Mouse (Mus musculus) CH12.LX (cell line): ENCODE measurements at regions not wholly inside any gene's neighbourhood (a gene's known extent, or its start where the extent isn't known, plus 50 kb on each side); places are given as distances from the start of the nearest gene placed in this dataset.
A peak's percentile ranks its signal among the peaks of the same experiment; 100 is the strongest.

ENCODE experiments used
- DNase-seq: peaks from one replicate; pipeline ENCODE4 v3.0.0-alpha.2; 2013; ENCODE audit errors: extremely low read depth
- H3K27ac ChIP-seq: 2 replicates; pipeline ENCODE4 v1.5.1; 2012; ENCODE audit warnings: low read depth, mild to moderate bottlenecking, control low read depth, moderate library complexity; ENCODE audit not compliant: insufficient read depth
- H3K27me3 ChIP-seq: replicated peaks from 2 replicates; pipeline ENCODE3; 2012; ENCODE audit warnings: inconsistent platforms
- H3K36me3 ChIP-seq, 2 experiments: replicated peaks in 1 of 2; 2 replicates each; pipeline versions ENCODE3 to v1.6.1; 2012; ENCODE audit warnings: inconsistent platforms in 1 of 2, low read length in 1 of 2, mild to moderate bottlenecking in 1 of 2, mixed read lengths in 1 of 2, moderate library complexity in 1 of 2; ENCODE audit not compliant: control insufficient read depth in 1 of 2, insufficient read depth in 1 of 2
- H3K4me1 ChIP-seq, 2 experiments: 2 replicates each; pipeline ENCODE4 v1.6.1; 2012; ENCODE audit warnings: inconsistent platforms in 1 of 2, moderate library complexity in 1 of 2; ENCODE audit not compliant: insufficient read depth in 2 of 2, control insufficient read depth in 1 of 2
- H3K4me2 ChIP-seq: 2 replicates; pipeline ENCODE4 v1.6.1; 2012; ENCODE audit warnings: low read depth, mild to moderate bottlenecking, control low read depth; ENCODE audit not compliant: poor library complexity, insufficient read depth, severe bottlenecking
- H3K4me3 ChIP-seq, 3 experiments: fragments of 150-350 bp in 1 of 3; sonication (generic) in 1 of 3; replicated peaks in 1 of 3; 2 replicates each; pipeline versions ENCODE3 to v1.5.1; 2011 to 2012; ENCODE audit warnings: low read depth in 2 of 3, low read length in 2 of 3, mild to moderate bottlenecking in 2 of 3, moderate library complexity in 2 of 3, control low read depth in 1 of 3, improper control_type of control experiment in 1 of 3, inconsistent platforms in 1 of 3, mixed read lengths in 1 of 3; ENCODE audit not compliant: poor library complexity in 1 of 3
- H3K79me2 ChIP-seq: replicated peaks from 2 replicates; pipeline ENCODE4 v1.6.1; 2012; ENCODE audit warnings: mild to moderate bottlenecking, moderate library complexity; ENCODE audit not compliant: control insufficient read depth, poor library complexity, insufficient read depth, severe bottlenecking; ENCODE audit errors: extremely low read depth
- H3K9ac ChIP-seq: 2 replicates; pipeline ENCODE4 v1.6.1; 2012; ENCODE audit warnings: low read depth, mild to moderate bottlenecking, control low read depth, moderate library complexity; ENCODE audit not compliant: insufficient read depth
- H3K9me3 ChIP-seq: replicated peaks from 2 replicates; pipeline ENCODE3; 2012; ENCODE audit warnings: low read length, inconsistent platforms, mixed read lengths
- CHD1 ChIP-seq: IDR thresholded peaks from 2 replicates; pipeline ENCODE4 v1.6.1; 2012; ENCODE audit warnings: low read depth, low read length, improper control_type of control experiment, inconsistent platforms
- CTCF ChIP-seq, 2 experiments: IDR thresholded peaks in 1 of 2; conservative IDR thresholded peaks in 1 of 2; 2 replicates each; pipeline ENCODE4 v1.5.1; 2011 to 2012; ENCODE audit warnings: low read depth in 2 of 2, low read length in 2 of 2, improper control_type of control experiment in 1 of 2, inconsistent platforms in 1 of 2, mild to moderate bottlenecking in 1 of 2, moderate library complexity in 1 of 2
- E2F4 ChIP-seq: IDR thresholded peaks from 2 replicates; pipeline ENCODE4 v1.6.1; 2011; ENCODE audit warnings: low read depth, low read length, improper control_type of control experiment; ENCODE audit not compliant: insufficient replicate concordance
- EP300 ChIP-seq: IDR thresholded peaks from 2 replicates; pipeline ENCODE4 v1.6.1; 2011; ENCODE audit warnings: low read length, improper control_type of control experiment
- GABPA ChIP-seq: IDR thresholded peaks from 2 replicates; pipeline ENCODE4 v1.6.1; 2012; ENCODE audit warnings: low read depth, low read length, improper control_type of control experiment, inconsistent platforms; ENCODE audit not compliant: insufficient replicate concordance
- JUND ChIP-seq: conservative IDR thresholded peaks from 2 replicates; pipeline ENCODE4 v1.6.1; 2011; ENCODE audit warnings: low read depth, low read length, improper control_type of control experiment
- KAT2A ChIP-seq: IDR thresholded peaks from 2 replicates; pipeline ENCODE4 v1.6.1; 2012; ENCODE audit warnings: low read length, improper control_type of control experiment, inconsistent platforms; ENCODE audit not compliant: insufficient replicate concordance
- MAFK ChIP-seq: IDR thresholded peaks from 2 replicates; pipeline ENCODE4 v1.6.1; 2011; ENCODE audit warnings: low read length, improper control_type of control experiment; ENCODE audit not compliant: insufficient replicate concordance
- MAX ChIP-seq: IDR thresholded peaks from 2 replicates; pipeline ENCODE4 v1.6.1; 2011; ENCODE audit warnings: low read length, improper control_type of control experiment
- MEF2A ChIP-seq: IDR thresholded peaks from 2 replicates; pipeline ENCODE4 v1.6.1; 2014; ENCODE audit warnings: low read depth, mild to moderate bottlenecking, inconsistent platforms, low read length, improper control_type of control experiment, borderline replicate concordance
- MYC ChIP-seq: IDR thresholded peaks from 2 replicates; pipeline ENCODE4 v1.6.1; 2011; ENCODE audit warnings: low read depth, mild to moderate bottlenecking, improper control_type of control experiment, low read length
- PAX5 ChIP-seq: IDR thresholded peaks from 2 replicates; pipeline ENCODE4 v1.6.1; 2012; ENCODE audit warnings: low read length, inconsistent platforms, mixed read lengths
- POLR2A ChIP-seq: IDR thresholded peaks from 2 replicates; pipeline ENCODE4 v1.6.1; 2011; ENCODE audit warnings: low read depth, mild to moderate bottlenecking, improper control_type of control experiment, low read length
- RAD21 ChIP-seq: IDR thresholded peaks from 2 replicates; pipeline ENCODE4 v1.6.1; 2011; ENCODE audit warnings: low read depth, mild to moderate bottlenecking, low read length, improper control_type of control experiment, moderate library complexity
- RCOR1 ChIP-seq: conservative IDR thresholded peaks from 2 replicates; pipeline ENCODE4 v1.6.1; 2012; ENCODE audit warnings: low read depth, mild to moderate bottlenecking, inconsistent platforms, low read length, improper control_type of control experiment
- SMC3 ChIP-seq: IDR thresholded peaks from 2 replicates; pipeline ENCODE4 v1.6.1; 2011; ENCODE audit warnings: low read depth, low read length, improper control_type of control experiment
- TBP ChIP-seq: conservative IDR thresholded peaks from 2 replicates; pipeline ENCODE4 v1.6.1; 2011; ENCODE audit warnings: low read depth, low read length, improper control_type of control experiment
- UBTF ChIP-seq: IDR thresholded peaks from 2 replicates; pipeline ENCODE4 v1.6.1; 2012; ENCODE audit warnings: low read depth, mild to moderate bottlenecking, inconsistent platforms, low read length, improper control_type of control experiment, moderate library complexity
- USF2 ChIP-seq: conservative IDR thresholded peaks from 2 replicates; pipeline ENCODE4 v1.6.1; 2011; ENCODE audit warnings: low read depth, low read length, improper control_type of control experiment
- ZC3H11A ChIP-seq: IDR thresholded peaks from 2 replicates; pipeline ENCODE4 v1.6.1; 2012; ENCODE audit warnings: low read depth, mild to moderate bottlenecking, inconsistent platforms, low read length, improper control_type of control experiment
- ZMIZ1 ChIP-seq: IDR thresholded peaks from 2 replicates; pipeline ENCODE4 v1.6.1; 2012; ENCODE audit warnings: low read depth, mild to moderate bottlenecking, inconsistent platforms, low read length, improper control_type of control experiment
- ZNF384 ChIP-seq: IDR thresholded peaks from 2 replicates; pipeline ENCODE4 v1.6.1; 2012; ENCODE audit warnings: low read depth, low read length, improper control_type of control experiment, inconsistent platforms
- dilution Hi-C: fragments of 300-500 bp; cut with MboI; formaldehyde crosslinking; loops from 2 replicates; pipeline ENCODE4 v1.14.3; 2020; ENCODE audit warnings: low sequenced_read_pairs; ENCODE audit not compliant: extremely low pct_unique_long_range_greater_than_20kb, extremely low pct_ligation_motif_present
- in situ Hi-C: fragments of 300-500 bp; cut with MboI; formaldehyde crosslinking; loops from 3 replicates; pipeline ENCODE4 v1.14.3; 2019; ENCODE audit warnings: low sequenced_read_pairs, low pct_ligation_motif_present, low pct_unique_long_range_greater_than_20kb, mixed read lengths

DNA sequence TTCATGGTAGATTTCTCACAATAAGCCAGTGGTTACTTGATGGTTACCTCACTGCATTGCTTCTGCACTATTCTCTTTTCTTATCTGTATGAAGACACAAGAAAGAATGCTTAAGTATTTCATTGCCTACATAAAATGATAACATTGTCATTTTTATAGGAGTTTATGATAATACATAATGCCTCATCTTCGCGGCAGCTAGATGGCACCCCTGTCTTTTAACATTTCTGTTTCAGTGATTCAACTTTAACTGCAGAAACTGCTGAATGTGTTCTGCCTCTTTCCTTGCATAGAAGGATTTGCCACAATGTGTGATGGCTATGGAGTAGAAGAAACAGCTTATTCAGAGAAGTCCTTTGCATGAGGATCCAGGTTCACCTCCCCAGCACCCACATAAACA lies 97.0 kb upstream of the Tars start:
- no peak for DNase-seq
- Histone ChIP-seq H3K4me3 (no peak overlapping the region), H3K79me2 (no peaks in the 10 kb centered on the region), H3K36me3 (no peaks in the 10 kb centered on the region), H3K9me3 (no peaks in the 10 kb centered on the region), H3K9ac (no peak overlapping the region), H3K27ac (no peak overlapping the region), H3K27me3 (no peaks in the 10 kb centered on the region), H3K4me1 (no peaks in the 10 kb centered on the region), H3K4me2 (no peak overlapping the region)
- 0 out of 2 replicates have a peak, but pooled peaks have one; percentile 19 for TF ChIP-seq SMC3
- TF ChIP-seq ZC3H11A: no peak
- peak; percentile 52 for TF ChIP-seq RAD21
- no peak for TF ChIP-seq E2F4
- TF ChIP-seq MAFK: no peak
- TF ChIP-seq CTCF (conservative IDR thresholded peaks at IDR 0.05 in 1 of 2, IDR thresholded peaks at IDR 0.05 in 1 of 2; ENCODE audit: low read depth in 2 of 2, low read length in 2 of 2): peak in 1 of 2 experiments; percentile 42; a peak in 2 of 4 replicates
- TF ChIP-seq ZNF384: no peak
- no peak for TF ChIP-seq KAT2A
- in situ Hi-C loops: no loop called here
- dilution Hi-C loops: no loop called here

DNA sequence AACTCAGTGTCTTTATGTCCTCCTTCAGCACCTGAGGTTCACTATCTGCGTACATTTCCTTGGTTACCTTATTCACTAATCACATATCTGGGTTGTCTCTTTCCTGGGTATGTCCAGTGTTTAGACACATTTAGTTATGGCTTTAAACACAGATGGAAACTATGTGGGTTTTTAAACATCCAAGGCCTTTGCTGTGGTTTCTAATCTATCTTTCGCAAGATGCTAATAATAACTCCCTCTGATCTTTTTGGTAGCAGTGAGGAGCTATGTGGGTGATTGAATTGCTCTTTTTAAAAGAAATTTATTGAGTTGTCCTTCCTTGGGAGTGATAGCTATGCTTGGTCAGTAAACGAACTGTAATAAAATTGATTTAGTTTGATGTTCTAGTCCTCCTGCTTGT lies 89.7 kb upstream of the Tars start:
- no peaks in the 10 kb centered on the region for H3K9me3 ChIP-seq
- no peak for TF ChIP-seq POLR2A
- TF ChIP-seq EP300: no peak
- TF ChIP-seq CTCF (conservative IDR thresholded peaks at IDR 0.05 in 1 of 2, IDR thresholded peaks at IDR 0.05 in 1 of 2; ENCODE audit: low read depth in 2 of 2, low read length in 2 of 2): no peak
- TF ChIP-seq USF2: no peak
- no peak for TF ChIP-seq ZMIZ1
- no peaks in the 10 kb centered on the region for H3K79me2 ChIP-seq
- dilution Hi-C loops: no loop called here
- H3K27ac ChIP-seq: no peak overlapping the region
- no peak overlapping the region for H3K9ac ChIP-seq
- no peaks in the 10 kb centered on the region for H3K36me3 ChIP-seq
- in situ Hi-C loops: no loop called here
- DNase-seq: no peak
- H3K4me3 ChIP-seq: no peak overlapping the region
- H3K4me1 ChIP-seq: no peaks in the 10 kb centered on the region
- no peak overlapping the region for H3K4me2 ChIP-seq
- no peaks in the 10 kb centered on the region for H3K27me3 ChIP-seq

DNA sequence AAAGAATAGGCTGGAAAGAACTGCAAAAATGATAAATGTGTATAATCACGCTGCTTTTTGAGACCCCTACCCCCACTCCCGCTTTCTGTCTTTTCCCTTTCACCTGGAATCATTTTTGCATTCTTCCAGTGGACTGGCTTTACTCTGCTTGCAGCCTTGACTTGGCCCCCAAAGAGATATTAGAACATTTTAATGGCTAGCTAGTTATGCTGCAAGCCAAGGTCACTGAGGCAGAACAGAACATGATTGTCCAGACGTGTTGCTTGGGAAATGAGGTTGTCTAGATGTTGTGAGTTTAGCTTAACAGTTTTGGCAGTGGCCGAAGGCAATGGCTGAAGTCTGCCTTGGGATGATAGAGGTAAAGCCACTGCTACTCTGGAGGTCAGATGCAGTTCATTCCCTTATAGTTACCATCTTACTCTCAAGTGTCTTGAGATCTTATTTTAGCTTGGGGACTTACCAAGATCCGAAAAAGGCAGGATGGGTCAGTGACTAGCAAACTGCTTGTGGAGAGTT lies 87.9 kb upstream of the Tars start:
- dilution Hi-C loops (no loop called here), in situ Hi-C loops (no loop called here)
- no peaks in the 10 kb centered on the region for H3K36me3 ChIP-seq
- TF ChIP-seq ZC3H11A: no peak
- no peak for TF ChIP-seq MAX
- TF ChIP-seq USF2: no peak
- TF ChIP-seq CHD1: no peak
- TF ChIP-seq UBTF: no peak
- TF ChIP-seq PAX5: no peak
- TF ChIP-seq ZNF384: no peak
- no peak for TF ChIP-seq SMC3
- TF ChIP-seq JUND: no peak
- no peak for TF ChIP-seq GABPA
- TF ChIP-seq MEF2A: no peak
- TF ChIP-seq RCOR1: no peak
- TF ChIP-seq TBP: no peak
- no peak for TF ChIP-seq KAT2A
- no peak for TF ChIP-seq MYC
- no peaks in the 10 kb centered on the region for H3K9me3 ChIP-seq
- no peak overlapping the region for H3K9ac ChIP-seq
- H3K4me2 ChIP-seq: no peak overlapping the region
- H3K79me2 ChIP-seq: no peaks in the 10 kb centered on the region
- no peaks in the 10 kb centered on the region for H3K4me1 ChIP-seq
- H3K4me3 ChIP-seq: no peak overlapping the region
- no peak overlapping the region for H3K27ac ChIP-seq
- no peak for DNase-seq
- H3K27me3 ChIP-seq: no peaks in the 10 kb centered on the region
